Comparison of ENCODE assay signal across 8 mouse cellular contexts in the genomic region with DNA sequence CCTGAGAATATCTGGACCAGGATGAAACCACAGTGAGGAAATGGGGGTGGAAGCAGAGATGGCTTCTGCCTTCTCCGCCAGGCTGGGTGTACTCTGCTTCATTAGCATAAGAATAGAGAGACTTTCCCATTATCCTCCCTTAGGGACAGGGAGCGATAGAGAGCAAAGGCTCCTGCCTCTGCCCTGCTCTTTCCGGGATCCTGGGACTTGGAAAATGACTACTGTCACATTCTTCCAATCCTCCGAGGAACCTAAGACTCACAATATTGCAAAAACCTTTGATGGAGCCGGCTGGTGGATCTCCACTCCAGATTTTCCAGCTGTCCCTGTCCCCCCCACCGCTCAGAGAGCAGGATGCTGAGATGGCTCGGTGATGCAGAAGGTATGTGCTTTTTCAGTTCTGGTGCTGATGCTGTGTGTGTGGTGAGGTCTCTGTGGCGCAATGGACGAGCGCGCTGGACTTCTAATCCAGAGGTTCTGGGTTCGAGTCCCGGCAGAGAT. TPM values are rescaled to one million over a fixed set of nuclear protein-coding genes. Genes with fewer than 3 reads are reported as not detected.
A peak's percentile ranks its signal among the peaks of the same experiment; 100 is the strongest.
DNase-seq lines count a peak whose midpoint lies in the region; ATAC-seq lines count a peak whose summit lies in the region.

No protein-coding gene starts in this region.

- H3K36me3 ChIP-seq in kidney, embryonic 15.5 days, result no peaks in the 10 kb centered on the region
- H3K36me3 ChIP-seq in hindbrain, embryonic 15.5 days, result no peaks in the 10 kb centered on the region
- no peaks in the 10 kb centered on the region for H3K36me3 ChIP-seq in limb, embryonic 11.5 days (ENCODE audit: control insufficient read depth, insufficient read depth, low read length)

- whole genome bisulfite sequencing in kidney, embryonic 15.5 days, result 4% methylated on average over 13 of the region's 13 CpGs
- WGBS in hindbrain, embryonic 15.5 days, result 0% methylated on average over 13 of the region's 13 CpGs
- WGBS in limb, embryonic 11.5 days, result 7% methylated on average over 13 of the region's 13 CpGs

- ATAC-seq in kidney, embryonic 15.5 days (replicated peaks; ENCODE audit: low FRiP score), result peak; percentile 33; the same call in 1 of the 2 replicates
- peak; percentile 96 for ATAC-seq in hindbrain, embryonic 15.5 days (ENCODE audit: low FRiP score, low read depth)
- ATAC-seq in limb, embryonic 11.5 days (ENCODE audit: insufficient number of reproducible peaks, low FRiP score, low TSS enrichment, low read depth), result 0 out of 2 replicates have a peak, but pooled peaks have one; percentile 39
- ATAC-seq in erythroid progenitor cell, adult 5-6 weeks (replicated peaks; ENCODE audit: low FRiP score, poor library complexity, severe bottlenecking), result no peak

- no peaks in the 10 kb centered on the region for H3K9me3 ChIP-seq in kidney, embryonic 15.5 days (replicated peaks)
- no peaks in the 10 kb centered on the region for H3K9me3 ChIP-seq in hindbrain, embryonic 15.5 days
- H3K9me3 ChIP-seq in limb, embryonic 11.5 days (ENCODE audit: control insufficient read depth, low read length), result no peaks in the 10 kb centered on the region

- 0 out of 2 replicates have a peak, but pooled peaks cover 11% of the 10 kb centered on the region for H3K27me3 ChIP-seq in kidney, embryonic 15.5 days
- H3K27me3 ChIP-seq in hindbrain, embryonic 15.5 days, result no peaks in the 10 kb centered on the region
- H3K27me3 ChIP-seq in limb, embryonic 11.5 days (ENCODE audit: control insufficient read depth, insufficient read depth, low read length), result no peaks in the 10 kb centered on the region

- no peak for DNase-seq in kidney, adult 11 months
- peak; percentile 69 for DNase-seq in embryo, embryonic 9.5 days (ENCODE audit: extremely low spot score)
- peak; percentile 58 for DNase-seq in limb, embryonic 11.5 days (ENCODE audit: low spot score)
- peak; percentile 93 to 94 for DNase-seq in right cerebral cortex, postnatal 36 days (ENCODE audit: low spot score in 2 of 2)
- DNase-seq in urinary bladder, postnatal 10 days (ENCODE audit: low spot score), result no peak

- 0 out of 2 replicates have a peak, but pooled peaks cover 5% of the 10 kb centered on the region for H3K4me1 ChIP-seq in kidney, embryonic 15.5 days
- H3K4me1 ChIP-seq in hindbrain, embryonic 15.5 days (replicated peaks), result peaks cover 17% of the 10 kb centered on the region
- peaks cover 2% of the 10 kb centered on the region; the same call in 1 of the 2 replicates for H3K4me1 ChIP-seq in limb, embryonic 11.5 days (ENCODE audit: control insufficient read depth, insufficient read depth, low read length)

- peak overlapping the region; percentile 14; the same call in 1 of the 2 replicates for H3K4me3 ChIP-seq in kidney, embryonic 15.5 days (replicated peaks)
- peak overlapping the region; percentile 41 for H3K4me3 ChIP-seq in hindbrain, embryonic 15.5 days
- no peak overlapping the region for H3K4me3 ChIP-seq in limb, embryonic 11.5 days (ENCODE audit: low read depth, low read length)

- H3K4me2 ChIP-seq in kidney, embryonic 15.5 days, result peak overlapping the region; percentile 32
- H3K4me2 ChIP-seq in hindbrain, embryonic 15.5 days, result peak overlapping the region; percentile 54
- peak overlapping the region; percentile 18; the same call in 1 of the 2 replicates for H3K4me2 ChIP-seq in limb, embryonic 11.5 days (ENCODE audit: low read depth, severe bottlenecking)

- H3K9ac ChIP-seq in kidney, embryonic 15.5 days, result no peak overlapping the region
- peak overlapping the region; percentile 49 for H3K9ac ChIP-seq in hindbrain, embryonic 15.5 days
- no peak overlapping the region for H3K9ac ChIP-seq in limb, embryonic 11.5 days (ENCODE audit: low read length)

- H3K27ac ChIP-seq in kidney, embryonic 15.5 days, result no peak overlapping the region
- H3K27ac ChIP-seq in hindbrain, embryonic 15.5 days (replicated peaks), result peak overlapping the region; percentile 91
- no peak overlapping the region for H3K27ac ChIP-seq in limb, embryonic 11.5 days (replicated peaks; ENCODE audit: low read depth, low read length)

RNA-seq across cellular contexts. Expression of a gene that starts 22.5 kb away (rescaled TPM):
- polyA plus RNA-seq in kidney, embryonic 15.5 days (2015; fragmentation: Nextera tagmentation; extraction: Ambion mirVana), result 0.71 and 1.3 TPM in 2 replicates
- 81.5 and 84.8 TPM in 2 replicates for polyA plus RNA-seq in hindbrain, embryonic 15.5 days (2015; fragmentation: Nextera tagmentation; extraction: Ambion mirVana)
- 1.1 and 1.4 TPM in 2 replicates for polyA plus RNA-seq in limb, embryonic 11.5 days (2014; fragmentation: Nextera tagmentation; extraction: Ambion mirVana)
- total RNA-seq in erythroid progenitor cell, adult 5-6 weeks (2015; ENCODE audit: low replicate concordance), result not detected in 2 replicates
- 7.8 TPM in 2 replicates for total RNA-seq in erythroid progenitor cell, adult 5-6 weeks (2017; ENCODE audit: low replicate concordance)

RNA-seq across cellular contexts. Expression of a gene that starts 39.3 kb away (rescaled TPM):
- 2.7 and 2.9 TPM in 2 replicates for polyA plus RNA-seq in kidney, embryonic 15.5 days (2015; fragmentation: Nextera tagmentation; extraction: Ambion mirVana)
- 0.83 and 2.0 TPM in 2 replicates for polyA plus RNA-seq in hindbrain, embryonic 15.5 days (2015; fragmentation: Nextera tagmentation; extraction: Ambion mirVana)
- 1.2 and 2.5 TPM in 2 replicates for polyA plus RNA-seq in limb, embryonic 11.5 days (2014; fragmentation: Nextera tagmentation; extraction: Ambion mirVana)
- total RNA-seq in erythroid progenitor cell, adult 5-6 weeks (2015; ENCODE audit: low replicate concordance), result 101 and 132 TPM in 2 replicates
- 121 and 141 TPM in 2 replicates for total RNA-seq in erythroid progenitor cell, adult 5-6 weeks (2017; ENCODE audit: low replicate concordance)

RNA-seq across cellular contexts. Expression of a gene that starts 56.4 kb away (rescaled TPM):
- 0.82 and 1.0 TPM in 2 replicates for polyA plus RNA-seq in kidney, embryonic 15.5 days (2015; fragmentation: Nextera tagmentation; extraction: Ambion mirVana)
- 18.6 and 19.9 TPM in 2 replicates for polyA plus RNA-seq in hindbrain, embryonic 15.5 days (2015; fragmentation: Nextera tagmentation; extraction: Ambion mirVana)
- 1.5 and 1.7 TPM in 2 replicates for polyA plus RNA-seq in limb, embryonic 11.5 days (2014; fragmentation: Nextera tagmentation; extraction: Ambion mirVana)
- total RNA-seq in erythroid progenitor cell, adult 5-6 weeks (2015; ENCODE audit: low replicate concordance), result 223 and 265 TPM in 2 replicates
- total RNA-seq in erythroid progenitor cell, adult 5-6 weeks (2017; ENCODE audit: low replicate concordance), result 67.0 and 67.1 TPM in 2 replicates

Comparison
In these comparisons a context has a peak if more than half of its experiments do, and no peak if none do; other contexts are left out.
1. DNase-seq: peak in embryo, embryonic 9.5 days (single experiment), limb, embryonic 11.5 days (single experiment) and right cerebral cortex, postnatal 36 days (2 of 2); none in kidney, adult 11 months (single experiment) and urinary bladder, postnatal 10 days (single experiment).
2. RNA of a gene that starts 22.5 kb away (polyA plus RNA-seq): 81.5 to 84.8 TPM in hindbrain, embryonic 15.5 days; 1.1 to 1.4 TPM in limb, embryonic 11.5 days and 0.71 to 1.3 TPM in kidney, embryonic 15.5 days; every median in the first group is over 10 times any median in the second.
3. Peak in every context shown above with its lines, with median percentiles within 50 percentile points of each other: H3K4me2 ChIP-seq.